Mouse (Mus musculus) T-helper 1 cell (primary cell): ENCODE measurements around the gene Zfp296.
"Not testable (repeated sequence)": the region's sequence is repeated elsewhere in the genome, so short reads cannot be mapped to it uniquely, and the experiment has no call there.

ENCODE experiments used
- in situ Hi-C: fragments of 300-600 bp; cut with MboI, MseI; formaldehyde crosslinking; loops from one replicate; pipeline ENCODE4 v1.15.1; 2025; ENCODE audit warnings: high pct_unique_total_duplicates

The Zfp296 gene

DNA sequence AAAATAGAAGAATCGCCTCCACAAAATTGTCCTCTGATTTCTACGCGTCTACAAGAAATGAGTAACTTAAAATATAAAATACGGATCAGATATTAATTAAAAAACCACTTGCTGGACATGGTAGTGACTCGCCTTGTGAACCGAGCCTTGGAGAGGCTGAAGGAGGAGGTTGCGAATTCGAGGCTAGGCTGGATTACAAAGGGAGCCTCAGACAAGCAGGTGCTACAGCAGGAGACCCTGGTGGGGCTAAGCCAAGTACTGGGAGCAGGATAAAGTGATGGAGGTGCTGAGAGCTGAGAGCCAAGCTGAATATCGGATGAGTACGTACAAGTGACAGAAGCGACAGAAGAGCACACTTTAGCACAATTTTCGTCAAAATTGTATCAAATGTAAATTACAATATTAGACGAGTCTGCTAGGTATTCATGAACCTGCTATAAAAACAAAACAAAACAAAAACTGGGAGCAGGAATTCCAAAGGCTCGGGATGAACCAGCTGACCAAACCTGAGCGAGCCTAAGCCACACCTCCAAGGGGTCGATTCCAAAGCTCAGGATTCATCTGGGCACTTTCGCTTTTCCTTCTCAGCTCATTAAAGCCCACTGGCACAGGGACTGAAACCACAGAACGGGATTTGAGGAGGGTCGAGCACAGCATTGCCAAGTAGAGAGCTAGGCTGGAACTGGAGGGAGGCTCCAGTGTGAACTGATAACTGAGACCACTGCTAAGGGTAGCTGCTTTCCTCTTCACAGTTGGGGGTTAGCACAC, 14.3 kb upstream of the Zfp296 start, which contains the start of gene Ppp1r37:
Gene Ppp1r37, minus strand, starts transcription at position 434 of the 768 bp plus-strand sequence.
- in situ Hi-C loops: no loop called here

DNA sequence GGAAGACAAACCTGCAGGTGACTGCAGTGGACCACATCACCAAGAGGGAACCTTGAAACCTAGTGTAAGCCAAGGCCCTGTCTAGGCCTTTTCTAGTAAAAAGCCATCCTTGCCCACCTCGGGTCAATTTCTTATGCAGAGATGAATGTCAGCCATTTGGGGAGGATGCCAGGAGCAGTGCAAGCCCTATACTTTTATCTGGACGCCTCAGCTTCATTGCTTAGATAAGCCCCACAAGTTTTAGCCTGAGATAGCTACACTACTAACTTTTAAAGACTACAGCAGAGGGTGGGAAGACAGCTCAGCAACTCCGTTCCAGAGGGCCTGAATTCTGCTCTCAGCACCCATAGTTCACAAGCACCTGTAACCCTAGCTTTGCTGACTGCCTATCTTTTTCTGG, 13.2 kb upstream of the Zfp296 start:
- in situ Hi-C loops: no loop called here

DNA sequence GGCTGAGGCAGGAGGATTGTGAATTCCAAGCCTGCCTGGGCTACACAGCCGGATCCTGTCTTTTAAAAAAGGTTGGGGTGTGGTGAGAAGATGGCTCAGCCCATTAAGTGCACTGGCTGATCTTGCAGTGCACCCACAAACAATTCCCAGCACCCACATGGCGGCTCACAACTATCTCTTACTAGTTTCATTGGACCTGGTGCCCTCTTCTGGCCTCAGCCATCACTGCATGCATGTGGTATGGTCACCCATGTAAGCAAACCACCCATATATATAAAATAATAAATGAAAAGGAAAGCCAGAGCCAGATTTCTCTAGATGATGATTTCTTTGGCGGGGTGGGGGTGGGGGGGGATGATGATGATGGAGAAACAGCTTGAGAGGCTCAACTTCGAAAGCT, 12.6 kb upstream of the Zfp296 start:
- in situ Hi-C loops: no loop called here

DNA sequence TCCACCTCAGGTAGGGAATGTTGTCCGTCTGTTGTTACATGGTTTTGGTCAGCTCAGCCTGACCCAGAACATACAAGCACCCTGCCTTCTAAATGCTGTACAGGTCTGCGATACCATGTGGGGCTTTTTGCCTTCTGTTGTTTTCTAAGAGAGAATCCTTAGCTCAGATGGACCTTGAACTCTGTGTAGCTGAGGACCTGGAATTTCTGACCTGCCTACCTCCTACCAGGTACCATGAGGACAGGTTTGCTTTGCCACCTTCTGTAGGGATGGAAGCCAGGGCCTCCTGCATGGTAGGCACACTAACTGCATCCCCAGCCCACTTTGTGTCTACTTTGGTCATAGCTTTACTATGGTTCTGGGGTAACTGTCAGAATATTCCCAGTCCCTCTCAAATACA, 11.3 kb upstream of the Zfp296 start:
- in situ Hi-C loops: no loop called here

DNA sequence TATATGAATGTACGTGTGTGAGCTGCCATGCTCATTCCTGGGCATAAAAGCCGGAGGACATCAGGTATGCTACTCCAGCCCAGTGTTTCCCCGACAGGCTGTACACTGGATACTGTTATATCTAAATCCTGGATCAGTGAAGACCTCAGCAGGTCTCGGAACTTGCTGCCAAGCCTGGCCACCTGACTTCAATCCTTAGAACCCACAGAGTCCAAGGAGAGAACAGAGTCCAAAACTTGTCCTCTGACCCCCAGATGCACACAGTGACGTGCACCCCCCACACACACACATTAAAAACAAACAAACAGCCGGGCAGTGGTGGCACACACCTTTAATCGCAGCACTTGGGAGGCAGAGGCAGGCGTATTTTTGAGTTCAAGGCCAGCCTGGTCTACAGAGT, 9.7 kb upstream of the Zfp296 start:
- in situ Hi-C loops: no loop called here

DNA sequence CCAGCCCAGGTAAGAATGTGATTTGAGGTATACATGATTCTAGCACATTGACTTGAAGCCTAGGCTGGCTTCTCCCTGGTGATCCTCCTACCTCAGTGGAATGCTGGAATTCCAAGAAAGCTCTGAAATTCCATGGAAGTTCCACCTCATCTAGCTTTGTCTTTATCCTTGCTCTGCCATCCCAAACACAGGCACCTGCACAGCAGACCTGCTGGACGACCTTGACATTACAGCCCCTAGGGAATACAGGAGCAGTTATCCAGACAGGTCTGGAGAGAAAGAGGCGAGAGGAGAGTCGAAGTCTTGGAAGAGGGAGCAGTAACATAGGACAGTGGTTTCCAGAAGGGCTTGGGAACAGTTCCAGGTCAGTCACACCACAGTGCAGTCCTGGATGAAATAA, 7.4 kb upstream of the Zfp296 start:
- in situ Hi-C loops: no loop called here

DNA sequence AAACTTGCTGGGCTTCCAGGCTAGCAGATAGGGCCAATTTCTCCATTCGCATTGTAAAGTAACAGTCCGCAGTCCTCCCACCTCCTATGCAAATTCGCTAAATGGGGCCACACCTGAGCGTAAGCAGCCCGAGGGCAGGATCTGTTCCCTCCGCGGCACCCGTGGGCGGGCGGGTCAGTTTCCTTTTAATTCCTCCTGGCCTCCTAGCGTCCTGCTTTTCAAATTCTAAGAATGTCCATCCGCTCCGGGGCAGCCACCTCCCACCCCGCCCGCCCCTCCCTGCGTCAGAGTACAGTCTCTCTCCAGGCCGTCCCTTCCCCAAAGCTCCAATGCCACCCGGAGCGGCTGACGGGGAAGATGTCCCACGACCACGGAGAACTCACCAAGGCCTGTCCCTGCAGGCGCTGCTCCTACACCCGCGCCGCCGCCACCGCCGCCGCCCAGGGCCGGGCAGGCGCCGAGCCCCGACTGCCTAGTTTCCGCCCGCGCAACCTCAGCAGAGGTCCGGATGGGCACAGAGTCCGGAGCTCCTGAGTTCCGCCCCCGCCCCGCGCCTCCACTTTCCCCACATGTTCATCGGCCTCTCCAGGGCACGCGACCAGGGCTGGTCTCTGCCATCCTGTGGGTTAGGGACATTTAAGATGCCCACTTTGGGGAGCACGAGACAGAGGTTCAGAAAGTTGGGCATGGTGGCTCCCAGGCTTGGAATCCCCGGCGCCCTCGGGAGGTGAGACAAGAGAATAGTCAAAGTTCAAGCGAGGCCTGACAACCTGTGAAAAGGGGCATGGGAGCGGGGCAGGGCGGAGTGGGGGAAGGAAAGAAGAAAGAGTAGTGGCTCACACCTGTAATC, 3.9 kb upstream of the Zfp296 start:
- in situ Hi-C loops: no loop called here

DNA sequence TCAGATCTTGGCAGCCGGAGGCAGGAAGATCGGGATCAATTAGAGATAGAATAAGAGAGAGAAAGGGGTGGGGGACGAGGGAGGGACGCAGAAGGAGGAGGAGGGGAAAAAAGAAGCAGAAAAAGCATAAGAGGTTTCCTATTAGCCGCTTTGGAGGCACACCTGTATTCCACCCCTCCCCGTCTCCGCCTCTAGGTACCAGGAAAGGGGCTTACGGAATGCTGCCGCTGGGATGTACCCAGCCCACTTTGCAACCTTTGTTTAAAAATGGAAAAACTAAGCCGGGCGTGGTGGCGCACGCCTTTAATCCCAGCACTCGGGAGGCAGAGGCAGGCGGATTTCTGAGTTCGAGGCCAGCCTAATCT, 3.3 kb upstream of the Zfp296 start:
- in situ Hi-C loops: no loop called here

DNA sequence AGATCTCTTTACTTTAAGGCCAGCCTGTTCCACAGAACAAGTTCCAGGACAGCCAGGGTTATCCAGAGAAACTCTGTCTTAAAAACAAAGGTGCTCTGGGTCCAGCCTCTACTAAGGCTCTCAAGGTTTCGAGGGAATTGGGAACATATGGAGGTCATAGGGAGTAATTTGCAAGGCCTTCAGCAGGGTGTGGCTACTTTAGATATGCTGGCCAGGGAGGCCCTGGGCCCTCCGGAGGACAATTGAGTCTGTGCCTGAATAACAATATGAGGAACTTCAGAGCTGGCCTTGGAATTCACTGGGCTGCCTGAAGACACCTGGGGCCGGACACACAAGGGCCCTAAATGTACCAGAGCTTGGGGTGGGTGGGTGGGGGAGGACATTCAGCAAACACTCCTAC, 1.5 kb upstream of the Zfp296 start:
- in situ Hi-C loops: no loop called here

DNA sequence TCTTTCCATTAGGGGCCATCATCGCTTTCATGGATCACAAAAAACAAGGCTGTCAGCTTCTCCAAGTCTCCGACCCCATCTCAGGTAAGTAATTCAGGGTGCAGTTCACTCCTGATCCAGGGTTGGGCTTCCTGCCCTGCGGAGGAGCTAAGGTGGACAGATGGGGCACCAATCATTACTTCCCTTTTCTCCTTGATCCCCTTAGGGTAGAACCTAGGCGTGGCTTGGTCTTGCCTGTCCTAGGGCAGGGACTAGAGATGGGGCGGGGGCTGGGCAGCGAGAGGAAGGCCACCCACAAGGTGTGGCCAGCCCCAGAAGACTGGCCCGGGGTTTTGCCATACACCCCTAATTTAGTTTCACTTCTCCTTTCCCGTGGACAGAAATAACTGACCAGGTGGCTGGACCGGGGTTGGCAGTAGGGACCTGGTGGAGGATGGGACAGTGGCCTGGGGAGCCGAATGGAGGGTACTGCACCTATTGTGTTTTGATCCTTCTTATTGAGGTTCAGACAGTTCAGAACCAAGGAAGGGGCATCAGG, 859 bp downstream of the Zfp296 start:
- in situ Hi-C loops: no loop called here

DNA sequence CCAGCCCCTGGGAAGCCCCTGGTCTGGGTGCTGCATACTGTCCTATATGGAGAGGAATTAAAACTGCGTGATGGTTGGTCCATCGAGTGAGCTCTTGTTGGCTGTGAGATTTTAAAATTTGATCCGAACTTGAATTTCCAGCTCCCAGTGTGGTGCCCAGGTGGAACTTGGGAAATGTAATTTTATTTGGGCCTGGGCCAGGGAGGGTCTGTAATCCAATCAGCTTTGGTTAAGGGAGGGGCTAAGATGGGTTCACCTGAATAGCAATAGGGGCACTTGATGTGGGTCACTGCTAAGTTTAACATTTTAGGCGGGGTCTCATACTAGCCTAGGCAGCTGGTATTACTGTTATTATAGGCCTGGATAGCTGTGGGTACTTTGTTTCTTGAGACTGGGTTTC, 1.3 kb downstream of the Zfp296 start:
- in situ Hi-C loops: no loop called here

DNA sequence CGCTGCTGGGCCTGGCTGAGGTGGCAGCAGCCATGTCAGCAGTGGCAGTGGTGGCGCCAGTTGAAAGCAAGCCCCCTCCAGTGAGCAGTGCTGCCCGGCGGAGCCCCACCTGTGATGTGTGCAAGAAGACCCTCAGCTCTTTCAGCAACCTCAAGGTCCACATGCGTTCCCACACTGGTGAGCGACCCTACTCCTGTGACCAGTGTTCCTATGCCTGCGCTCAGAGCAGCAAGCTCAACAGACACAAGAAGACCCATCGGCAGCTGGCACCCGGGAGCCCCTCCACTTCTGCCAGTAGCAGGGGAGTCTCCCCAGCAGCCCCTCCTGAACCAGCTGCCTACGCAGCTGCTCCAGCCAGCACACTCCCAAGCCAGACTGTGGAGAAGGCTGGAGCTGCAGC, 2.7 kb downstream of the Zfp296 start:
- in situ Hi-C loops: no loop called here

DNA sequence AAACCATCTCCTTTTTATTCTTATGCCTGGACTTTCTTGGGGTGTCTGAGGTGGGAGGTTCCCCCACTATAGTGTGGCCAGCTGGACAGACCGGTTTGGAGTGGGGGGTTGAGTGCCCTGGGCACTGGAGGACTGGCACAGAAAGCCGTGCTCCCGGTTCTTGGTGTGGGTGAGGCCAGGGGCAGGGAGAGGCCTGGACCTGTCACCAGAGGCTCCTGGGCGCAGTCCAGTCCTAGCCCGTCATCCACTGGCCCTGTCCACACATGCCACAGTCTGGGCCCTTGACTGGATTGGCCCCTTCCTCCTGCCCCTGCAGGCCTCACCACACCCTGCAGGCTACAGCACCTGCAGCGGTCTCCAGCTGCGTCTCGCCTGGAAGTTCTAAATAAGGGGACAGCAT, 3.5 kb downstream of the Zfp296 start:
- in situ Hi-C loops: no loop called here

DNA sequence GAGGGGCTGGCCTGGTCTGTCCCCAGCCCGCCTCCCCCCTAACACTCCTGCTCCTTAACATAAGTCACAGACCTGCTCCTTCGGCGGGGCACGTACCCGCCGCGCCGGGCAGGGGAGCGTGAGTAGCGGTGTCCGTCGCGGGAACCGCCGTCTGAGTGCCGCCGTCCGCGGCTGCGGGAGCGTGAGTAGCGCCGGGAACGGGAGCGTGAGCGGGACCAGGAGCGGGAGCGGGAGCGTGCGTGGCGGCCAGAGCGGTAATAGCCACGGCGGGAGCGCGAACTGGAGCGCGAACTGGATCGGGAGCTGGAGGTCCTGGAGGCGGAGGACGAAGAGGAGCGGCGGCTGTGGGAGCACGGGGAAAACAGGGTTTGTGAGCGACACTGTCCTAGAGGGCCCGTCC, 9.2 kb downstream of the Zfp296 start:
- in situ Hi-C loops: no loop called here

DNA sequence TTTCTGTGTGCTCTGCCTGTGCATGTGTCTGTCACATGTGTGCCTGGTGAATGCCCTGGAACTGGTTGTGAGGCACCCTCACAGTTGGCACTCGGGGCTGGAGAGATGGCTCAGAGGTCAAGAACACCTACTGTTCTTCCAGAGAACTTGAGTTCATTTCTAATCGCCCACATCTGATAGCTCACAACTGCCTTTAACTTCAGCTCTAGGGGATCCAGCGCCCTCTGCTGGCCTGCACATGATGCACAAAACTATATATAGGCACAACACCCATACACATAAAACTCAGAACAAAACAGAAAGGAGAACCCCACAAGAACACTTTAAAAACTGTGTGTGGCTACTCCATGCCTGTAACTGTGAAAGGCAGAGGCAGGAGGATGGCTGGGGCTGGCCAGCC, 12.1 kb downstream of the Zfp296 start:
- in situ Hi-C loops: no loop called here

DNA sequence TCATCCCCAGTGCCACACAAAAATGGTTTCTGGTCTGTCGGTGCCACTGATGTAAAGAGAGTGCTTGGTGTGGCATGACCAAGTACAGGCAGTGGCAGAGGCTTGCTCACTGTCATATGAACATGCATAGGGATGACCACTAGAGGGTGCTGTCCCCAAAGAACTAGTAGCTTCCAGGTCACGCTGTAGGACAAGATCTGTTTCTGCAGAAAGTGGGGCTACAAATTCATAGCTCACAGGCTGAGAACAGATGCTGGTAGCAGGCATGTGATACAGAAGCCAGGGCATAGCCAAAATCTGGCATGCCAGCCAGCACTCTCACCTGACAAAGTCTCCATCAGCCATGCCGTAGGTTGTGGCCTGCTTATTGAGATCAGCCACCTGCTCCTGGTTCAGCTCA, 12.8 kb downstream of the Zfp296 start:
- in situ Hi-C loops: no loop called here

DNA sequence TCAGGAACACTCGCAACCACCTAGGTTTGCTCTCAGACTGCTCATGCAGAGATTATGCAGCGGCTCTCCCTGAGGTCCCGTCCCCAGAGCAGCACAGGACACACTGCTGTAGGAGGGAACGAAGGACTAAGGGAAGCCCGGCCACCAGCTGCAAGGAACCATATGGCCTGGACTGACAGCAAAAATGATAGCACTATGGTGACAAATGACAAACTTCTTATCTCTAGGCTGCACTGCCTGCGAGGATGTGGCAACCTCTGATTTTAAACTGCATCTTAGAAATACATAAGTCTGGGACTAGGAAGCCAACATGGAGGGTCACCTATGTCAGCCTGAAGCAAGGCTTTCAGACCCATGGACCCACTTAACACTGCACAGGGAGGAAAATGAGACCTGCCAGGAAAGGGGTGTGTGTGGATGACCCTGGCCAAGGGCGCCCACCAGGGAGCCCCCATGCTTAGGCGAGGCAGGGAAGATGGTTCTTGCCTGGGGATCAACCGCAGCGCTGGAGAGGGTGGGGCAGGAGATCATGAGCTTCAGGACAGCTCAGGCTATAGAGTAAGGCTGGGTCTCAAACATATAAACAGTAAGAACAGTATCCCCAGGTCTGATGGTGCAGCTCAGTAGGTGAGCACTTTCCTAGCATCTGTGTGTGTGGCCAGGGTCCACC, 16.1 kb downstream of the Zfp296 start:
- in situ Hi-C loops: no loop called here

DNA sequence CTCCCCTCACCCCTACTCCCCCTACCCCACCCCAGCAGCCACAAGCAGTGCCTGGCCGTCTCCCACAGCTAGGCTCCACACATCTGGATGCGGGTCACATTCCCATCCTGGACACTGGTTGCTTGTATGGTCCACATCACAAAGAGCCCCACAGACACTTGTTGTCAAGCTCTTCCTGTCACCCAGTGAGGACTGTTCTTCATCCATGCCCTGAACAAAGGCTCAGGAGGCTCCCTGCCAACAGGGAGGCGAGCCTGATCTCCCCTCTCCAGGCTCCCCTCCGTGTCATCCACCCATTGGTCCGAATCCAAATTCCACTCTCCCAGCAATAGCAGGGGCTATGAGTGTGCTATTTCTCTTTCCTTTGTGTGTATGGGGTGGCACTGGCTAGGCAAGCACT, 23.5 kb downstream of the Zfp296 start:
- in situ Hi-C loops: no loop called here

DNA sequence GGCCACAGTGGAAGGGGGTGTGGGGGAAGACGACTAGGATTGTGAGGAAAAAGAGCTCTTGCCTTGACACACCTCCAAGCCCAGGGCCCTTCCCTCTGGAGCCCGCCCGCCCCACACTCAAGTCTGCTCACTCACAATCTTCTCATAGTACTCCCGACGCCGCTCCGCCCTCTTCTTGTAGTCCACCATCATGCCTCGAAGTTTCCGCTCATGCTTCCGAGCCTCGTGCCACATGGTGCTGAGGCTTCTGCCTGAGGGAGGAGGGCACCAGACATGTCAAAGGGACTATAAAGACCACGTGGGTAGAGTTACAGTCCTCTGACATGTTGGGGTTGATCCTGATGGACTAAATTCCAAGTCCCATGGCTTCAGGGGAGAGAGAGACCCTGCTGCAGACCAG, 26.0 kb downstream of the Zfp296 start:
- in situ Hi-C loops: no loop called here

DNA sequence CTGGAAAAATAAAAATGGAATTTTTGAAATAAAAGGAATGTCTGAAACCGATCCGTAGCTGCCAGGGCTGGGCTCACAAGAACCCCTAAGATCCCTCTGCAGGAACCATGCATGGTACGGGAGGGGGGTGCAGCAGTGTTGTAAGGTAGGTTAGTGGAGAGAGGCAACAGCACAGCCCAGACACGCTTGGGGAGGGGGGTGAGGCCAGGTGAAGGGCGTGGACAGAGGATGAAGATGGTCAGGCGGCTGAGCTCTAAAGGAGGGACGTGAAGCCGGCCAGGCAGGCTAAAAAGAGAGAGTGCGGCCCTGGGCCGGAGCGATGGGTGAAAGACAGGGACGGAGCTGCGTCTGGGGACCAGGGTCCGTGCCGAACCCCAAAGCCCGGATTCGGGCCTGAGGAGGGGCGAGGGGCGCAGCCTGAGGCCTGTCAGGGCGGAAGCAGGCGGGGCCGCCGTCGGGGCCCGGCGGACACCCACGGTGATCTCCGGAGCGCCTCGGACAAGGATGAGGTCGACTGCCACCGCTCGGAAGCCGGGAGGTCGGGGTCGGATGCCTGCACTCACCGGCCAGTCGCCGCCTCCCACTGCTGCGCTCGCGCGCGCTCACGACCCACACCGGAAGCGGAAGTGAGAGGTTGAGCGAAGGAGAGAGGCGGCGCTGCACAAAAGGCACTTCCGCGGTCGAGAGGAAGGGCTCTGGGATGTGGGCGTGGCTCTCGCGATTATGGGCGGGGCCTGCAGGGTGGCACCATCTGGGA, 26.9 kb downstream of the Zfp296 start, which contains the start of gene Clasrp:
Gene Clasrp, minus strand, starts transcription at position 638 of the 757 bp plus-strand sequence.
- in situ Hi-C loops: no loop called here

DNA sequence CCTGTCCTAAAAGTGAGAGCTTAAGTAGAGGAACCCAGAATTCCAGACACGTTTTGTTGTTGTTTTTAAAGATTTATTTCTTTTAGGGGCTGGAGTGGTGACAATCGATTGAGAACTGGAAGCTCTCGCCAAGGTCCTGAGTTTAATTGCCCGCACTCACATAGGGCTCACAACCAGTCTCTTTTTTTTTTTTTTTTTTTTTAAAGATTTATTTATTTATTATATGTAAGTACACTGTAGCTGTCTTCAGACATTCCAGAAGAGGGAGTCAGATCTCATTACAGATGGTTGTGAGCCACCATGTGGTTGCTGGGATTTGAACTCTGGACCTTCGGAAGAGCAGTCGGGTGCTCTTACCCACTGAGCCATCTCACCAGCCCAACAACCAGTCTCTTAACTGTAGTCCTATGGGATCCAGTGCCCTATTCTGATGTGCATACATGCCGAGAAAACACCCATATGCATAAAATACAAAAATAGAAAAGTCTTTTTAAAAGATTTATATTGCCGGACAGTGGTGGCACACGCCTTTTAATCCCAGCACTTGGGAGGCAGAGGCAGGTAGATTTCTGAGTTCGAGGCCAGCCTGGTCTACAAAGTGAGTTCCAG, 27.6 kb downstream of the Zfp296 start:
- in situ Hi-C loops: not testable (repeated sequence)
